Mouse (Mus musculus) cerebellum, postnatal 25 days (tissue): Measurements from ENCODE around the gene Scn4b.
A peak's percentile ranks its signal among the peaks of the same experiment; 100 is the strongest.

Experiments
- DNase-seq, 2 experiments: peaks; one replicate each; pipeline ENCODE4 v3.0.0; 2021; ENCODE audit warnings: mixed read lengths in 2 of 2

Gene Scn4b

GRCm38 (mm10) chr9:45138191-45139032 lies at the start of gene Scn4b:
Scn4b (plus strand) TSS chr9:45138395.
- peak; percentile 48 to 61 for DNase-seq

DNA sequence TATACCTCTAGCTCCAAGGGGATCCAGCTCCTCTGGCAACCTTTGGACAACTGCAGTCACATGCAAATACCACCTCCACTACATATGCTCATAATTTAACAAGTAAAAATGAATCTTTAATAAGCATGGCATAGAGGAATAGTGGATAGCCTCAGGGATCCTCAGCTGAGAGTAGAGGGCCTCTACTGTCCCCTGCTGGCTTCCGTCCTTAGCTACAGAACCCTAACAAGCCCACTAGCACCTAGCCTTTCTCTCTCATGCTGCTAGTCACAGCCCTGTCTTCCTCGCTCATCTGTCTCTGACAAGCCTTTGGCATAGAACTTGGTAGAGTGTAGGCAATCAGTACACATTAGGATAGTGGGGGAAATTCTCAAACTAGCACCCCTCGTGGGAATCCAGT lies 47.4 kb upstream of the Scn4b start:
- no peak for DNase-seq

DNA sequence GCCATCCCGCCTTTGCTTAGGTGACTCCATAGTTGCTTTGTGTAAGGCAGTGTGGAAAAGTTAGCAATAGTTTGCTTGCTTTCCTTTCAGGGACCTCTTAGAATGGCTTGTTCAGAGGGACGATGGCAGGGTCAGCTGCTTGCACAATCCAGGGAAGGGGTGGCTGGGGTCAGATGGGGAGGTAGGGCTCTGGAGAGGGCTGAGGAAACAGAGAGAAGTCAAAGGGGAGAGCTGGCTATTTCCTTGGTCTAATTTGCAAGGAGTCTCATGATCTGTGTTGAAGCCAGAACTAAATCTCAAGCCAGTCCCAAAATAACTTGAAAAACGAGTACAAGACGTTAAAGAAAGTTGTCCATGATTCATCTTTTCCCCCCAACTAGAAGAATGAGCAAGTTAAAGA lies 45.6 kb upstream of the Scn4b start:
- no peak for DNase-seq

DNA sequence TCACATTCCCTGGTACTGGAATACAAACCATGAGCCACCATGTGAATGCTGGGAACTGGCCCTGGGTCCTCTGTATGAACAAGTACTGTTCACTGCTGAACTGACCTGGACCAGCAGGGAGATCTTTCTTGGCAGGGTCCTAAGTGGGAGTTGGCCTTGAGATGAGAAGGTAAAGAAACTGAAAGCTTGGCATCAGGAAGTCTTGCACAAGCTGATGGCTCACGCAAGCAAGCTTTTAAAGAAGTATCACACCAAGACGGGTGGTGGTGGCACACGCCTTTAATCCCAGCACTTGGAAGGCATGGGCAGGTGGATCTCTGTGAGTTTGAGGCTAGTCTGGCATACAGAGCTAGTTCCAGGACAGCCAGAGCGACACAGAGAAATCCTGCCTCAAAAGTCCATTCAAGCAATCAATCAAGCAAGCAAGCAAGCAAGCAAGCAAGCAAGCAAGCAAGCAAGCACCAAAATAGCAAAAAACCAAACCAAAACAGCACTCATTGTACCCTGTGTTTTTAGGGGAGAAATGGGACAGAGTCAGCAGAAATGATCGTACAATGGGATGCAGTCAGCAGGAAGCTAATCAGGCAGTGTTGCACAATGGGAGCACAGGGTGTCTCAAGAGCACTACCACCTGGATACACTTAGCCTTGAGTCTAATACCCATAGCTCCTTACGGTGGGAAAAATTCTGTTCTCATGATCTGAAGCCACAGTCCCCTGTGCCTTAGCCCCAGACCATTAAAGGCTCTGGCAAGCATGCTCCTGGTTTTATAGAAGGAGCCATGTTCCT lies 42.9 kb upstream of the Scn4b start:
- DNase-seq = no peak

- DNase-seq = no peak
These were observed 40.3 kb upstream of the Scn4b start for GRCm38 (mm10) chr9:45097877-45098276.

DNA sequence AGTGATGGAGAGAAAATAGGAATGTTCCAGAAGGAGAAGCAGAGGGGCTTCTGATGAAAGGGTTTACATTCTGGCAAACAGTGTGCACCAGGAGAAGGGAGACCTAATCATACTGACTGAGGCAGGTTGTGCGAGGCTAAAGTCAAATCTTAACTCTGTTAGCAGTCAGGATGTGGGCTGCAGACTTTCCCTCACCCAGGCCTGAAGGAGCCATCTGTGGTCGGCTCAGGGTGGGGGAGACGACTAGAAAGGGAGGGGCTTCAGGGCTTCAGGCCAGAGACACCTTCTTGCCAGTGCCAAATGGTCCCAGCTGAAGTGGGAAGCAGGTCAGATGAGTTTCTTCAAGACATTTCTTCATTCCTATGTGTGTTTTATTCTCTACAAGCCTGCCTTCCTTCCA lies 39.8 kb upstream of the Scn4b start:
- DNase-seq = no peak

- DNase-seq = no peak
These were observed 35.7 kb upstream of the Scn4b start for GRCm38 (mm10) chr9:45102528-45102927.

DNA sequence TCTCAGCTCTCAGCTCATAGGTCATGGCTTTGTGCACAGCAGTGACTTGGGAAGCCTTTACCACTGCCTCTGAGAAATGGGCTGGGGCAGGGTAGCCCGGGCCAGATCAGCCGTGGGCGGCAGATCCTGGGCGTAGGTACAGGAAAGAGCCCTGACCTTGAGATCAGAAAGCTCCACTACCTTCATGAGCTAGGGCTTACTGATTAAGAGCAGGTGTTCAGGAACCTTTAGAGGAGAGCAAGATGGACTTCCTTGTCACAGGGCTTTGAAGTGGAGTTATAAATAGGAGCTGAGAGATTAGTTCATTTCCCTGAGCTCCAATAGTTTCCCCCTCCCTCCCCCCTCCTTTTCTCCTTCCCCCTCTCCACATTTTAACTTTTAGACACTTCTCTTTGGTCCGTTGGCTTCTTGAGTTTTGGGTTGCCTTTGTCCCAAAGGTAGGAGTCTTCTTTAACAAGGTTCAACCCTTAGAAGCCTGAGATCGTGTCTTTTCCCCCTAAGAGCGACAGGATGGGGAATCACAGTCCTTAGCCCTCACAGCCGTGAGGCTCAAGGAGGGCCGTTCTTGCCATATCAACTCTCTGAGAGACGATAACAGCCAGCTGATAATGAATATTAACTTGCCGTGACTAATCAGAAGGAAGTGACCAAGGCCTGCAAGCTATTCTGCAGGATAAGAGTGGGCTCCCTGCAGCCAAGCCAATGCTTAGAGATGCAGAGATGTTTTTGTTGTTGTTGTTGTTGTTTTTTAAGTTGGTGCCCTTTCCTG lies 34.8 kb upstream of the Scn4b start:
- DNase-seq = no peak

DNA sequence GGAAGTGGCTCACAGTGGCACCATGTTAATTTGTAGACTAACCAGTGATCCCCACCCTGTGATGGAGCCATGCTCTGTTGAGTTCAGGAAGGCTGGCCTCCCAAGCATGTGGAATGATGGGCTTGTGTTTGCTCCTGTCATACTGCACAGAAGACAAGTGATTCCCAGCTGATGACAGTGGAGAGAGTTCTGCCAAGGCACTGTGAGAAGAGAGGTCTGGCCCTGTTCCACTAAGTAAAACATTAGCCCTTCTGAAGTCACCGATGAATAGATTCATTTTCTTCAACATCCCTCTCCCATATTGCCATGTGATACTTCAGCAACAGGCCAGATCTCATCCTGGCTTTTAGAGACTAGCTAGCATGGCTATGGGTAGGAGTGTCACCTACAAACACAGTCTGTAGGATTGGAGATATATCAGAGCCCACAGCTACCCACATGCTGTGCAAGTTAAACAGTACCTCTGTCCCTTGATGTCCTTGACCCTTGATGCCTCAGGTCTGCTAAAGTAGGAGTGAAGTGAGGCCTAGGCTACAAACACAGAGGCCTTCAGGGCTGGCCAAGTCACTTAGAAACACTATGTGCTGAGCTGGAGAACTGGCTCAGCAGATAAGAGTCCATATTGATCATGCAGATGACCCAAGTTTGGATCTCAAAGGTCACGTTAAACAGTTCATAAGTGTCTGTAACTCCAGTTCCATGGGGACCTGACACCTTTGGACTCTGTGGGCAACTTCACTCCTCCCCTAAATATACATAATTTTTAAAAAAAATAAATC lies 32.4 kb upstream of the Scn4b start:
- DNase-seq = no peak

GRCm38 (mm10) chr9:45115706-45116105 lies 22.5 kb upstream of the Scn4b start:
- DNase-seq = peak; percentile 90 to 92

DNA sequence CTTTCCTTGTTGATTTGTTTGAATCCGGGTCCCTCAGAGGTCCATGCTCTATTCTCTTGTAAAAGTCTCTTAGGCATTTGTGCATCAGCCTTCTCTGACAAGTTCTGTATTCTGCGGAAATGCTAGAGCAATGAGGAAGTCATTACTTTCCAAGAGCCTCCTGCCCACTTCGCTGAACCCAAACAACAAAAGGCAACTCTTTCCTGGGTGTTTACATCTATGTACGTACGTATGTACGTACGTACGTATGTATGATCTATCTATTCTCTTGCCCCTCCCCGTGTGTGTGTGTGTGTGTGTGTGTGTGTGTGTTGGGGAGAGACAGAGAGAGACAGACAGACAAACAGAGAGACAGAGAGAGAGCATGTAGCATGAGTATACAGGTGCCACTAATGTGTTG lies 21.4 kb upstream of the Scn4b start:
- no peak for DNase-seq

GRCm38 (mm10) chr9:45117741-45118431 lies 20.3 kb upstream of the Scn4b start, which contains the start of gene Scn2b:
Scn2b (plus strand) TSS chr9:45117782.
- peak; percentile 64 to 69 for DNase-seq

GRCm38 (mm10) chr9:45118552-45118951 lies 19.6 kb upstream of the Scn4b start:
- DNase-seq = peak; percentile 94

- DNase-seq = no peak
These were observed 18.8 kb upstream of the Scn4b start for GRCm38 (mm10) chr9:45119316-45119953.

DNA sequence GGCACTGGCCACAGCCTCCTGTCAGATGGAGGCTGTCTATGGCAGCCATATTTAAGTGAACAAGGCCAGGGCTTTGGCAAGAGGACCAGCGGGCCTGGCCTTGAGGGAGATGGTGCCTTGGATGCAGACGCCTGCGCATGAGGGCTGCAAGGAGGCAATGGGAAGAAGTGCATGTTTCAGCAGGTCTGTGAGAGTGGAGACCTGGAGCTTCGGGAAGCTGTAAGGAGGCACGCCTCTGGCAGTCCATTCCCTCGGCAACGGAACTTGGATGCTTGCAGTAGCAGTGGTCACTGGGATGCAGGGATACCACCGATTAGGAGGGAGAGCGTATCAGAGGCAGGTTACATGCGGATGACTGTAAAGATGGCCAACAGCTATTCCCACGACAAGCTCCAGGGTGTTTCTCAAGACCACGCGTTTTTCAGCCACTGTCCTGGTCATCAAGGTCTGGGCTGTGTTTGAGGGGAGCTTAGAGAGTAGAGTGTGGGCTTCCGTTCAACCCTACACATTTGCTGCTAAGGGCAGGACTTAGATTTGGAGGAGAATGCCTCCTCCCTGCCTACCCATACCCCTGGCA lies 18.2 kb upstream of the Scn4b start:
- peak; percentile 51 to 62 for DNase-seq

- peak in 1 of 2 experiments; percentile 35 for DNase-seq
These were observed 17.6 kb upstream of the Scn4b start for GRCm38 (mm10) chr9:45120567-45120966.

DNA sequence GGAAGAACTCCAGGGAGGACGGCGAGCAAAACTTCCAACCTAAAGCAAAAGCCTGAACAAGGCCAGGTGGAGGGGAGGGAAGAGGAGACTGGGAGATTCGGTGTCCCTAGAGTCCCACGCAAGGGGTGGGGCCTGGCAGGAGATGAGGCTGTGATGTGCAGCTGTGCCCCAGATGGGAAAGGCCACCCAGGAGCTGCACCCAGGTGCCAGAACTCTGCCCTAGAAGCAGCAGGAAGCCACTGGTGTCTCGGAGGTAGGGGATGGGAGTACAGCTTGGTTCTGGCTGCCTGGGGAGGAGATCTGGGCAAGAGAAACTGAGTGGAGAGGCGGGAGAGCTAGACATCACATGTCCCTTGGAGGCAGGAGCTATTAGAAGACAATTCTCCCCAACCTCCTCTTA lies 17.2 kb upstream of the Scn4b start:
- peak; percentile 58 to 65 for DNase-seq

DNA sequence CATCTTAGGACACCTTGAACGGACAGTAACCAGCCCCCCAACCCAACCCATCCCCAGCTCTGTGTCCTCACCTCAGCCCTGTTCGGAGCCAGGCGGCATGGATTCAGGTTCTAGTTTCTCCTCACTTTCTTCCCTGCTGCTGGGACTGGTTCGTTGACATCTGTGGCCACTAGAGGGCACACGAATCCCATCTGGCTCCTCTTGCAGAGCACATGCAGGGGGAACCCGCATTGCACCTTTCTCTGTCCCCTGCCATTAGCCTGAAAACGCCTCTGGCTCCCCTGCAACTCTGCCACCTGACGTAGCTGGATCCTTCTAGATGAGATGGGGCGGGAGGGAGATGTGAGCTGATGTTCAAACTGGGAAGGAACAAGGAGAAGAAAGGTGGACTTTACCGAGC lies 16.4 kb upstream of the Scn4b start:
- DNase-seq = peak; percentile 90 to 92

DNA sequence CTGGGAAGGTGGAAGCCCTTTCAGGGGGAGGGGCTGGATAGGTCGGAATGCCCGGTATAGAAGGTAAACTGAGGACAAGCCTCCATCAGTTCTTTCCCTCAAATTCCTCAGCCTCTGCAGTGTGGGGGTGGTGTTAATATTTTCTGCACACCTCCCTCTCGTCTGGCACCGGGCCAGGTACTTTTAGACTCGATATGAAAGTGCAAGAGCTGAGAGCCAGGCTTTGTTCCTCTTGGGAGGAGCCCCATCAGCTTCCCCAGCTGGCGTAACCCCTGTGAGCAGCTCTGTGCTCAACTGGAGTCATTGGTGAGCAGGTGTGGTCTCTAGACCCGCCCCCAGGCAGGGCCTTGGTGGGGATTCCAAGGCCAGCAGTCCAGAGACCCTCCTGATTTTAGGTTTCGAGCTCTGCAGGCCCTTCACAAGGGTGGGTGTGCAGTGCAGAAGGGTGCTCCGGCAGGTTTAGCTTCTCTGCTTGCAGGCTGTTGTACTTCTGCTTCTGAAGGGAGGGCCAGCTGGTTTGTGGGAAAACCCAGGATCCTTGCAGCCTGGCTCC lies 15.9 kb upstream of the Scn4b start:
- DNase-seq = peak; percentile 61 to 73

GRCm38 (mm10) chr9:45125211-45125610 lies 13.0 kb upstream of the Scn4b start:
- DNase-seq = no peak
